Mouse (Mus musculus): ENCODE measurements at regions not wholly inside any gene's neighbourhood (a gene's known extent, or its start where the extent isn't known, plus 50 kb on each side); places are given as distances from the start of the nearest gene placed in this dataset.

DNA sequence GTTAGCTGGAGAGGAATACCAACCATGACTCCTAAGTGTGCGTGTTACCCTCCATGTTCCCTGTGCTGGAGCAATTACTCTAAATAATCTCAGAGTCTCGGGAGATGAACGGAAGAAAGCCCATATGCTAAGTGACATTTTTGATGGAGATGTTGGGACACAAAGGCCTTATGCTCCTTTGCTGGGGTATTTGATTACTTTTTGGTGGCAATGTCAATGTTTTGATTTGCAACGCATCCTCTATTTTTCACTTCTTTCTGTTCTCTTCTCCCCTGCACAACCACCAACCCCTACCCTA, 103.3 kb downstream of the Tnfsf11 start:
- TF ChIP-seq POLR2A (IDR thresholded peaks at IDR 0.05; ENCODE audit: borderline replicate concordance, insufficient read depth, low read length) (no peak), CTCF (IDR thresholded peaks at IDR 0.05; ENCODE audit: borderline replicate concordance, insufficient read depth, low read depth, low read length) (no peak)
